Mouse (Mus musculus): ENCODE data around the gene Rdh13. TPM values are rescaled to one million over a fixed set of nuclear protein-coding genes. Genes with fewer than 3 reads are reported as not detected.

Gene Rdh13
- polyA plus RNA-seq, 1 experiment from 2014 or later: 36.9 TPM

GRCm38 (mm10) chr7:4467801-4468200 lies 22.4 kb upstream of the Rdh13 start:
- Histone ChIP-seq H3K4me1 (peaks cover 14% of the 10 kb centered on the region), H3K27me3 (replicated peaks; ENCODE audit: low read depth, poor library complexity, severe bottlenecking) (peaks cover 43% of the 10 kb centered on the region), H3K27ac (replicated peaks) (no peak overlapping the region), H3K9me3 (no peaks in the 10 kb centered on the region), H3K4me3 (no peak overlapping the region), H3K36me3 (replicated peaks) (no peaks in the 10 kb centered on the region)
- 78% methylated on average over 3 of the region's 3 CpGs for WGBS
- no peak for DNase-seq (ENCODE audit: low spot score)

GRCm38 (mm10) chr7:4464194-4464824 lies 18.9 kb upstream of the Rdh13 start:
- Histone ChIP-seq H3K27ac (replicated peaks) (peak overlapping the region; percentile 16; the same call in 1 of the 2 replicates), H3K4me1 (no peaks in the 10 kb centered on the region), H3K36me3 (replicated peaks) (no peaks in the 10 kb centered on the region), H3K4me3 (peak overlapping the region; percentile 11; the same call in 1 of the 2 replicates), H3K9me3 (no peaks in the 10 kb centered on the region), H3K27me3 (replicated peaks; ENCODE audit: low read depth, poor library complexity, severe bottlenecking) (peaks cover 8% of the 10 kb centered on the region)
- 12% methylated on average over 12 of the region's 12 CpGs for WGBS
- DNase-seq (ENCODE audit: low spot score): peak; percentile 38

- Histone ChIP-seq H3K4me3 (peak within 1 kb of the TSS; percentile 44), H3K27ac (replicated peaks) (peak within 1 kb of the TSS; percentile 15), H3K36me3 (replicated peaks) (no peaks in the 10 kb centered on the region), H3K9me3 (no peaks in the 10 kb centered on the region), H3K4me1 (no peaks in the 10 kb centered on the region), H3K27me3 (replicated peaks; ENCODE audit: low read depth, poor library complexity, severe bottlenecking) (no peaks in the 10 kb centered on the region)
- DNase-seq (ENCODE audit: low spot score): no peak
- 59% methylated on average over 14 of the region's 16 CpGs for WGBS
Measured at GRCm38 (mm10) chr7:4460576-4461434, 15.4 kb upstream of the Rdh13 start, which contains the start of gene Eps8l1. Gene Eps8l1, plus strand, starts transcription at chr7:4460674.

GRCm38 (mm10) chr7:4452644-4453043 lies 7.2 kb upstream of the Rdh13 start:
- peaks cover 3% of the 10 kb centered on the region; the same call in 1 of the 2 replicates for H3K4me1 ChIP-seq
- H3K4me3 ChIP-seq: no peak overlapping the region
- H3K9me3 ChIP-seq: no peaks in the 10 kb centered on the region
- WGBS: 30% methylated on average over 4 of the region's 4 CpGs
- H3K36me3 ChIP-seq (replicated peaks): no peaks in the 10 kb centered on the region
- H3K27ac ChIP-seq (replicated peaks): no peak overlapping the region
- no peaks in the 10 kb centered on the region for H3K27me3 ChIP-seq (replicated peaks; ENCODE audit: low read depth, poor library complexity, severe bottlenecking)
- no peak for DNase-seq (ENCODE audit: low spot score)

DNA sequence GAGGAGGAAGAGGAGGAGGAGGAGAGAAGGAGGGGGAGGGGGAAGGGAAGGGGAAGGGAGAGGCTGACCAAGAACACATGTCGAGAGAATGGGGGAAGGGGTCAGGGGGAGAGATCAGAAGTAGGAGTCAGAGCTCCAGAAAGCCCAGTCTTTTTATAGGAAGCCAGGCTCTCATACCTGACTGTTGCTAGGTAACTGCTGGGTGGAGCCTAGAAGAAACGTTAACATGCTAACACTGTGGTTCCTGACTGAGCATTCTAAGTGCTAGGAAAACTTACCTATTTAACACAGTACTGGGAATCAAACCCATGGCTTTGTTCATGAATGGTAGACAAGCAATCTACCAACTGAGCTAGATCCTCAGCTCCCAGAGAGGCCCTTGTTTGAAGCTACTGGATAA lies 3.8 kb upstream of the Rdh13 start:
- no peak for DNase-seq (ENCODE audit: low spot score)
- 23% methylated on average over 2 of the region's 2 CpGs for WGBS
- Histone ChIP-seq H3K4me3 (no peak overlapping the region), H3K36me3 (replicated peaks) (peaks cover under 1% of the 10 kb centered on the region), H3K9me3 (no peaks in the 10 kb centered on the region), H3K27ac (replicated peaks) (no peak overlapping the region), H3K4me1 (peaks cover 10% of the 10 kb centered on the region), H3K27me3 (replicated peaks; ENCODE audit: low read depth, poor library complexity, severe bottlenecking) (no peaks in the 10 kb centered on the region)

- no peak for DNase-seq (ENCODE audit: low spot score)
- no peaks in the 10 kb centered on the region for H3K27me3 ChIP-seq (replicated peaks; ENCODE audit: low read depth, poor library complexity, severe bottlenecking)
- no peak overlapping the region for H3K4me3 ChIP-seq
- peaks cover 8% of the 10 kb centered on the region for H3K36me3 ChIP-seq (replicated peaks)
- no peak overlapping the region for H3K27ac ChIP-seq (replicated peaks)
- peaks cover 10% of the 10 kb centered on the region for H3K4me1 ChIP-seq
- 84% methylated on average over 3 of the region's 3 CpGs for WGBS
- H3K9me3 ChIP-seq: no peaks in the 10 kb centered on the region
Measured at GRCm38 (mm10) chr7:4448439-4448838, 3.0 kb upstream of the Rdh13 start.

GRCm38 (mm10) chr7:4447138-4447537 lies 1.7 kb upstream of the Rdh13 start:
- Histone ChIP-seq H3K27ac (replicated peaks) (no peak overlapping the region), H3K4me1 (peaks cover 8% of the 10 kb centered on the region), H3K27me3 (replicated peaks; ENCODE audit: low read depth, poor library complexity, severe bottlenecking) (no peaks in the 10 kb centered on the region), H3K36me3 (replicated peaks) (peaks cover 21% of the 10 kb centered on the region), H3K9me3 (no peaks in the 10 kb centered on the region), H3K4me3 (no peak overlapping the region)
- 0% methylated on average over 1 of the region's 1 CpGs for WGBS
- no peak for DNase-seq (ENCODE audit: low spot score)

DNA sequence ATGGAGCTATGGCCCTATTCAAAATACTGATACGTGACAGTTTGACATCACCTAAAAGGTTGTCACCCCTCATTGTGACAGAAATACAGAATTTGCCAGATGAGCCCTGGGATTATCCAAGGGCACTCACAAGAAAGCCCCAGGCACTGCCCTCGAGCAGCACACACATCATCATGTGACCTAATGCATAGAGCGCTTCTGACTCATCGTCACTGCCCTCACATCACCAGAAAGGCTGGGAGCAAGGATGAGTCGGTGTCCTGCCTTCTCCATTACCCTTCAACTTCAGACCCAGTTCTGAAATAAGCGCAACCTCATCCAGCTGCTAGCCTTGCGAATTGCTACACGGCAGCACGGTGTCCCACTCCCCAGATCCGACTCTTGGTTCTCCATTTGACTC lies 4.9 kb downstream of the Rdh13 start:
- H3K9me3 ChIP-seq: no peaks in the 10 kb centered on the region
- H3K4me3 ChIP-seq: no peak overlapping the region
- WGBS: 95% methylated on average over 10 of the region's 10 CpGs
- DNase-seq (ENCODE audit: low spot score): no peak
- peaks cover 84% of the 10 kb centered on the region for H3K36me3 ChIP-seq (replicated peaks)
- no peaks in the 10 kb centered on the region for H3K27me3 ChIP-seq (replicated peaks; ENCODE audit: low read depth, poor library complexity, severe bottlenecking)
- no peak overlapping the region for H3K27ac ChIP-seq (replicated peaks)
- H3K4me1 ChIP-seq: peaks cover 8% of the 10 kb centered on the region

GRCm38 (mm10) chr7:4437721-4438120 lies 7.7 kb downstream of the Rdh13 start:
- Histone ChIP-seq H3K4me1 (no peaks in the 10 kb centered on the region), H3K27me3 (replicated peaks; ENCODE audit: low read depth, poor library complexity, severe bottlenecking) (no peaks in the 10 kb centered on the region), H3K27ac (replicated peaks) (no peak overlapping the region), H3K36me3 (replicated peaks) (peaks cover 97% of the 10 kb centered on the region), H3K9me3 (no peaks in the 10 kb centered on the region), H3K4me3 (no peak overlapping the region)
- no peak for DNase-seq (ENCODE audit: low spot score)
- WGBS: 84% methylated on average over 2 of the region's 2 CpGs

GRCm38 (mm10) chr7:4432026-4432425 lies 13.4 kb downstream of the Rdh13 start:
- Histone ChIP-seq H3K27ac (replicated peaks) (no peak overlapping the region), H3K9me3 (no peaks in the 10 kb centered on the region), H3K4me3 (no peak overlapping the region), H3K27me3 (replicated peaks; ENCODE audit: low read depth, poor library complexity, severe bottlenecking) (no peaks in the 10 kb centered on the region), H3K36me3 (replicated peaks) (peaks cover 98% of the 10 kb centered on the region), H3K4me1 (no peaks in the 10 kb centered on the region)
- no peak for DNase-seq (ENCODE audit: low spot score)
- 85% methylated on average over 8 of the region's 8 CpGs for WGBS

DNA sequence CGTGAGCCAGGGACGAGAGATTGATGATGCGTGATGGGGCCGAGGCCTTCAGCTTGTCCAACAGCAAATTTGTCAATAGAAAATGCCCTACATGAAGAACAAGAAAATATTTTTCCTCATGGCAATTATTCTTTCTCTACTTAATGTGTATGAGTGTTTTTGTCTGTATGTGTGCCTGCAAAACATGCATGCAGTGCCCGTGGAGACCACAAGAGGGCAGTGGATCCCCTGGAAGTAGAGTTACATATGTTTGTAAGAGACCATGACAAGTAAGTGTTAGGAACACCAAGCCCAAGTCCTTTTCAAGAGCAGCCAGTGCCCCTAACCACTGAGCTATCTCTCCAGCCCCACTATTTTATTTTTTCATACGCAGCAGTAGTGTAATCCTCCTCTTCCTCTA lies 13.9 kb downstream of the Rdh13 start:
- Histone ChIP-seq H3K36me3 (replicated peaks) (peaks cover 98% of the 10 kb centered on the region), H3K9me3 (no peaks in the 10 kb centered on the region), H3K27me3 (replicated peaks; ENCODE audit: low read depth, poor library complexity, severe bottlenecking) (no peaks in the 10 kb centered on the region), H3K27ac (replicated peaks) (no peak overlapping the region), H3K4me1 (no peaks in the 10 kb centered on the region), H3K4me3 (no peak overlapping the region)
- peak; percentile 75 for DNase-seq (ENCODE audit: low spot score)
- WGBS: 81% methylated on average over 6 of the region's 6 CpGs

DNA sequence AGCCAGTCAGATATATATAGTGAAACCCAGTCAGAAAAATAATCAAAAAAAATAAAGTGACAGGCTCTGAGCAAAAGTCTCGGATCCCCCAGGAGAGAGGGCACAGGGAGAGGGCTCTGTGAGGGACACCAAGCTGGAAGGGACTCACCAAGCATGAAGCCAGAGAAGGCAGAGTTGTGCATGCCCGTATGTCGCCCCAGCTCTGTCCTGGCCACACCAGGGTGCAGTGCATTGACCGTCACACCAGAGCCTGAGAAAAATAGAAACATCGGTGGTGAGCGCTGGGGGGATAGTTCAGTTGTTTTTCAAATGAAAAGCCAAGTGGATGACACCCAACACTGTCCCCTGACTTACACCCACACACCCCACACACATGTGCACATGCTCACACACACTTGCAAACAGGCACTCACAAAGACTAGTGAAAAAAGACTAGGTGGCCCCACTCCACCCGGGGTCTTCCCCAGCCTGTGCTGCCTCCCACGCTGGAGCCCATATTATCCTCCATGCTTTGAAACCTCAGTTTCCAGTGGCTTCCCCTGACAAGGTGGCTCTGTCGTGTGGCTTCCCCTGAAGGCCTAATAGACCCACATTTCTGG lies 15.1 kb downstream of the Rdh13 start:
- Histone ChIP-seq H3K4me3 (no peak overlapping the region), H3K9me3 (no peaks in the 10 kb centered on the region), H3K27me3 (replicated peaks; ENCODE audit: low read depth, poor library complexity, severe bottlenecking) (no peaks in the 10 kb centered on the region), H3K36me3 (replicated peaks) (peaks cover 98% of the 10 kb centered on the region), H3K27ac (replicated peaks) (no peak overlapping the region), H3K4me1 (no peaks in the 10 kb centered on the region)
- DNase-seq (ENCODE audit: low spot score): no peak
- WGBS: 93% methylated on average over 9 of the region's 9 CpGs
